Mouse (Mus musculus): ENCODE results near the gene Babam2. TPM values are rescaled to one million over a fixed set of nuclear protein-coding genes. Genes with fewer than 3 reads are reported as not detected.
A peak's percentile ranks its signal among the peaks of the same experiment; 100 is the strongest.

The Babam2 gene
- total RNA-seq, 2 experiments from 2014 or later, result 39.5 to 41.2 TPM

- no peak for DNase-seq (ENCODE audit: low spot score in 2 of 2)
Observed at GRCm38 (mm10) chr5:32112206-32112916, 414.9 kb downstream of the Babam2 start.

GRCm38 (mm10) chr5:32120901-32121376 is 423.5 kb downstream of the Babam2 start:
- DNase-seq (ENCODE audit: low spot score in 2 of 2), result no peak

GRCm38 (mm10) chr5:32121936-32122335 is 424.5 kb downstream of the Babam2 start:
- DNase-seq (ENCODE audit: low spot score in 2 of 2), result no peak

- no peak for DNase-seq (ENCODE audit: low spot score in 2 of 2)
Observed at GRCm38 (mm10) chr5:32122363-32122762, 424.9 kb downstream of the Babam2 start.

- no peak for DNase-seq (ENCODE audit: low spot score in 2 of 2)
Observed at GRCm38 (mm10) chr5:32124957-32125356, 427.5 kb downstream of the Babam2 start.

- DNase-seq (ENCODE audit: low spot score in 2 of 2), result no peak
Observed at GRCm38 (mm10) chr5:32127226-32127625, 429.7 kb downstream of the Babam2 start.

- no peak for DNase-seq (ENCODE audit: low spot score in 2 of 2)
Observed at GRCm38 (mm10) chr5:32127927-32128326, 430.4 kb downstream of the Babam2 start.

GRCm38 (mm10) chr5:32132971-32133501 is 435.6 kb downstream of the Babam2 start:
- peak; percentile 48 to 61 for DNase-seq (ENCODE audit: low spot score in 2 of 2)

- DNase-seq (ENCODE audit: low spot score in 2 of 2), result peak; percentile 62 to 68
Observed at GRCm38 (mm10) chr5:32133549-32134004, 436.1 kb downstream of the Babam2 start.

GRCm38 (mm10) chr5:32134051-32134732 is 436.7 kb downstream of the Babam2 start:
- peak; percentile 13 to 35 for DNase-seq (ENCODE audit: low spot score in 2 of 2)

Small RNA genes within 50 kb of the gene (microRNA-seq; reads per million reads assigned to microRNA genes)
- gene Mir3473e, result 0 reads per million in 2 experiments

Other genes starting within 250 kb of the Babam2 start
- gene Zfp512, start 245.3 kb upstream of the Babam2 start, total RNA-seq (2021), result 10 to 100 TPM; 51.5 to 55.8 TPM
- gene 4930548H24Rik, start 211.9 kb upstream of the Babam2 start, total RNA-seq (2021), result under 1 TPM; 0.16 to 0.37 TPM
- 10 to 100 TPM; 34.9 to 37.5 TPM for gene Gpn1, start 202.9 kb upstream of the Babam2 start, total RNA-seq (2021)
- gene Slc4a1ap, start 170.7 kb upstream of the Babam2 start, total RNA-seq (2021), result 10 to 100 TPM; 52.5 to 52.9 TPM
- gene Supt7l, start 169.9 kb upstream of the Babam2 start, total RNA-seq (2021), result 10 to 100 TPM; 16.5 to 16.6 TPM
- gene Mrpl33, start 100.7 kb upstream of the Babam2 start, total RNA-seq (2021), result 100 to 1,000 TPM; 135 to 151 TPM
- 1 to 10 TPM; 2.7 TPM for gene Rbks, start 57 bp upstream of the Babam2 start, total RNA-seq (2021)